Mouse (Mus musculus) midbrain, postnatal 0 days (tissue): ENCODE data around the gene Slc22a21. TPM values are rescaled to one million over a fixed set of nuclear protein-coding genes. Genes with fewer than 3 reads are reported as not detected.
"Not testable (repeated sequence)": the region's sequence is repeated elsewhere in the genome, so short reads cannot be mapped to it uniquely, and the experiment has no call there.

Experiments used
- ATAC-seq: fragments of 200-750 bp; cut with Nextera tagmentation; 2 replicates; pipeline ENCODE4 v1.8.0; 2017; ENCODE audit warnings: moderate number of reproducible peaks, mild to moderate bottlenecking, moderate TSS enrichment, moderate library complexity; ENCODE audit not compliant: low FRiP score
- DNase-seq: peaks from one replicate; pipeline ENCODE4 v3.0.0-alpha.2; 2015; ENCODE audit warnings: low spot score
- H3K27ac ChIP-seq: fragments of 300-500 bp; sonication (generic); 2 replicates; pipeline ENCODE4 v1.5.1; 2014; ENCODE audit warnings: low read depth, mild to moderate bottlenecking, low read length, mixed read lengths
- H3K27me3 ChIP-seq: fragments of 300-500 bp; sonication (generic); 2 replicates; pipeline ENCODE4 v1.6.1; 2014; ENCODE audit warnings: low read length, control low read depth, mixed read lengths; ENCODE audit not compliant: insufficient read depth
- H3K36me3 ChIP-seq: fragments of 300-500 bp; sonication (generic); 2 replicates; pipeline ENCODE4 v1.6.1; 2014; ENCODE audit warnings: low read length, control low read depth, mixed read lengths; ENCODE audit not compliant: insufficient read depth
- H3K4me1 ChIP-seq: fragments of 300-500 bp; sonication (generic); 2 replicates; pipeline ENCODE4 v1.6.1; 2014; ENCODE audit warnings: mild to moderate bottlenecking, control low read depth, antibody characterized with exemption, low read length, mixed read lengths; ENCODE audit not compliant: insufficient read depth
- H3K4me2 ChIP-seq: fragments of 300-500 bp; sonication (generic); 2 replicates; pipeline ENCODE4 v1.6.1; 2014; ENCODE audit warnings: low read depth, mild to moderate bottlenecking, low read length, mixed read lengths; ENCODE audit not compliant: poor library complexity, severe bottlenecking
- H3K4me3 ChIP-seq: fragments of 300-500 bp; sonication (generic); 2 replicates; pipeline ENCODE4 v1.5.1; 2014; ENCODE audit warnings: low read depth, mild to moderate bottlenecking, low read length, moderate library complexity
- H3K9ac ChIP-seq: fragments of 300-500 bp; sonication (generic); replicated peaks from 2 replicates; pipeline ENCODE4 v1.6.1; 2014; ENCODE audit warnings: mild to moderate bottlenecking, low read length, moderate library complexity, mixed read lengths; ENCODE audit not compliant: poor library complexity, severe bottlenecking
- H3K9me3 ChIP-seq: fragments of 300-500 bp; sonication (generic); 2 replicates; pipeline ENCODE4 v1.6.1; 2016; ENCODE audit warnings: low read length, control low read depth
- CTCF ChIP-seq: IDR thresholded peaks from 2 replicates; pipeline ENCODE4 v1.5.1; 2016; ENCODE audit warnings: antibody characterized with exemption, mild to moderate bottlenecking
- WGBS: fragments of 180-500 bp; shearing (Covaris S2); extraction: QIAGEN DNeasy Blood & Tissue Kit; methylation state at CpG from one replicate; pipeline ENCODE4 v1.1.7; 2014; 5-methylcytosine and 5-hydroxymethylcytosine counted together
- polyA plus RNA-seq: library from polyadenylated mRNA; unstranded; fragments of >200 nt; fragmentation: Nextera tagmentation; extraction: Ambion mirVana; gene quantifications from 2 replicates; pipeline ENCODE4 v1.2.1, GENCODE M21; 2015
- total RNA-seq: library from RNA; depleted of rRNA; stranded (reverse); fragments of >200 nt; gene quantifications from 2 replicates; pipeline ENCODE4 v1.2.3, GENCODE M21; 2014

Gene Slc22a21
- total and polyA plus RNA-seq, 2 experiments from 2014 or later: 5.9 to 6.7 TPM

- Histone ChIP-seq H3K27me3 (no peaks in the 10 kb centered on the region), H3K9me3 (no peaks in the 10 kb centered on the region), H3K4me2 (no peak overlapping the region), H3K27ac (no peak overlapping the region), H3K9ac (no peak overlapping the region), H3K4me3 (no peak overlapping the region), H3K4me1 (no peaks in the 10 kb centered on the region), H3K36me3 (no peaks in the 10 kb centered on the region)
- ATAC-seq (no peak), DNase-seq (no peak)
- no peak for TF ChIP-seq CTCF
- 84% methylated on average over 10 of the region's 10 CpGs for WGBS
Observed at GRCm38 (mm10) chr11:54008416-54008920, 28.3 kb upstream of the Slc22a21 start.

- WGBS: 87% methylated on average over 11 of the region's 11 CpGs
- H3K4me1 ChIP-seq: no peaks in the 10 kb centered on the region
- no peak overlapping the region for H3K4me3 ChIP-seq
- no peak for ATAC-seq
- H3K27me3 ChIP-seq: no peaks in the 10 kb centered on the region
- TF ChIP-seq CTCF: no peak
- peak; percentile 49 for DNase-seq
- no peak overlapping the region for H3K4me2 ChIP-seq
- no peak overlapping the region for H3K9ac ChIP-seq
- no peaks in the 10 kb centered on the region for H3K36me3 ChIP-seq
- no peaks in the 10 kb centered on the region for H3K9me3 ChIP-seq
- no peak overlapping the region for H3K27ac ChIP-seq
Observed at GRCm38 (mm10) chr11:54007717-54008116, 27.6 kb upstream of the Slc22a21 start.

GRCm38 (mm10) chr11:54006901-54007300 is 26.8 kb upstream of the Slc22a21 start:
- Histone ChIP-seq H3K4me2 (no peak overlapping the region), H3K36me3 (no peaks in the 10 kb centered on the region), H3K27ac (no peak overlapping the region), H3K27me3 (no peaks in the 10 kb centered on the region), H3K9me3 (no peaks in the 10 kb centered on the region), H3K4me3 (no peak overlapping the region), H3K4me1 (no peaks in the 10 kb centered on the region), H3K9ac (no peak overlapping the region)
- TF ChIP-seq CTCF: no peak
- DNase-seq (peak; percentile 43), ATAC-seq (no peak)
- 69% methylated on average over 4 of the region's 4 CpGs for WGBS

GRCm38 (mm10) chr11:54006362-54006761 is 26.2 kb upstream of the Slc22a21 start:
- H3K4me2 ChIP-seq, DNase-seq, H3K27me3 ChIP-seq, H3K9me3 ChIP-seq, H3K4me3 ChIP-seq, H3K9ac ChIP-seq, H3K4me1 ChIP-seq, ATAC-seq, H3K27ac ChIP-seq, H3K36me3 ChIP-seq: not testable (repeated sequence)
- whole genome bisulfite sequencing: 88% methylated on average over 4 of the region's 5 CpGs

GRCm38 (mm10) chr11:54004734-54005133 is 24.6 kb upstream of the Slc22a21 start:
- Histone ChIP-seq H3K9me3 (no peaks in the 10 kb centered on the region), H3K36me3 (no peaks in the 10 kb centered on the region), H3K27me3 (no peaks in the 10 kb centered on the region), H3K27ac (no peak overlapping the region), H3K4me1 (no peaks in the 10 kb centered on the region), H3K4me2 (no peak overlapping the region), H3K4me3 (no peak overlapping the region), H3K9ac (no peak overlapping the region)
- TF ChIP-seq CTCF: no peak
- DNase-seq: no peak
- WGBS: 81% methylated on average over 3 of the region's 3 CpGs
- ATAC-seq: no peak

- WGBS: 88% methylated on average over 9 of the region's 9 CpGs
- no peak for ATAC-seq
- H3K27ac ChIP-seq: no peak overlapping the region
- no peaks in the 10 kb centered on the region for H3K36me3 ChIP-seq
- H3K4me1 ChIP-seq: no peaks in the 10 kb centered on the region
- H3K9ac ChIP-seq: no peak overlapping the region
- no peaks in the 10 kb centered on the region for H3K27me3 ChIP-seq
- DNase-seq: no peak
- no peak for TF ChIP-seq CTCF
- H3K9me3 ChIP-seq: no peaks in the 10 kb centered on the region
- no peak overlapping the region for H3K4me3 ChIP-seq
- H3K4me2 ChIP-seq: no peak overlapping the region
Observed at GRCm38 (mm10) chr11:54004221-54004620, 24.1 kb upstream of the Slc22a21 start.
